Mouse (Mus musculus): ENCODE measurements around the gene Fbxo41.
"Not testable (repeated sequence)": the region's sequence is repeated elsewhere in the genome, so short reads cannot be mapped to it uniquely, and the experiment has no call there.

Gene Fbxo41

DNA sequence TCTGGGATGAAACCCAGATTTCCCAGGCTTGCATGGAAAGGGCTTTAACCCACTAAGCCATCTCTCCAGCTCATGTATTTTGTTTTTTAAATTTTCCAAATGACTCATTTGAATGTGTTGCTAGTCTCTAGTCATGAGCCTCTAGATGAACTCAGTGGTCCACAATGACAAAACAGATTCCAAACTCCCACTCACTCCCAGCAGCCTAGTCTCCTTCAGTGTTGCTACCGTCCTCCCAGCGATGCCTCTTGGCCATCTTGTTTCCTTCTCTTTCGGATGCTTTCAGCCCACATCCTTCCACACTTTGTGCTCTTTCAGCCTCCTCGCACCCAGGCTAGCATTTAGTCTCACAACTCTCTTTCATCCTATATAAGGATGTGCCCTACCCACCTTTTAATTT lies 12.5 kb downstream of the Fbxo41 start:
- no peak for DNase-seq (ENCODE audit: low spot score)

- DNase-seq (ENCODE audit: low spot score), result no peak
Observed at GRCm38 (mm10) chr6:85489717-85490116, 13.1 kb downstream of the Fbxo41 start.

DNA sequence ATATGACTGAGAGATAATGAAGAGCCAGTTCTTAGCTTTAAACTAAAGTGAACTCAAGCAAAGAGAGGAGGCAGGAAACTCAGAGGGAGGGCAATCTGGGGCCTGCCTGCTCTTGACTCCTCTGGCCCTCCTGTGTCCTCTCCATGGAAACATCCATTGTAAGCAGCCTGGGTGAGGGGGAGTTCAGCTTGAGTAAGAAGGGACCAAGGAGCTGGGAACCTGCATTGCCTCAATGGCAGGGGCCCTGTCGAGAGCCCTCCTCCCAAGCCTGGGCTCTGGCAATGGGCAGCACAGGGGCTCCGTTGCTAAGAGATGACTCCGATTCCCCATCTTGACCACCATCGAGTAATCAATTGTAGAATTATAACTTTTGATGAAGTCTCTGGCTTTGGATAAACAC lies 14.3 kb downstream of the Fbxo41 start:
- no peak for DNase-seq (ENCODE audit: low spot score)

DNA sequence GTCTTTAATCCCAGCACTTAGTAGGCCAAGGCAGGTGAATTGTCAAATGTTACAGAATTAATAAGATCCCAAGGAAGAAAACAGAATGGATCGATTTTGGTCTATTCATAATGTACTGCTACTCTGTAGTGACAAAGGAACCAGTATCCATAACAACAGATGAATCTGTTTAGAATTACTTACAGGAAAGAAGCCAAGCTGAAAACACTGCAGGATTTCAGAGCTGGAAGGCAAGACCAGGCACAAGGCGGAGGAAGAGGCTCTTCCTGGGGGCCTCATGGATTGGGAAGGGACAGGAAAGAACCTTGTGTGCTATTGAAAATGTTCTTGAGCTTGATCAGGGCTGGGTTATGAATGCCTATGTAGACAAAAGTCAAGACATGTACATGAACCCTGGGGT lies 17.1 kb downstream of the Fbxo41 start:
- no peak for DNase-seq (ENCODE audit: low spot score)

GRCm38 (mm10) chr6:85483843-85484721 lies 18.7 kb downstream of the Fbxo41 start:
- no peak for DNase-seq (ENCODE audit: low spot score)

GRCm38 (mm10) chr6:85480685-85481084 lies 22.1 kb downstream of the Fbxo41 start:
- DNase-seq (ENCODE audit: low spot score), result no peak

GRCm38 (mm10) chr6:85479979-85480378 lies 22.8 kb downstream of the Fbxo41 start:
- no peak for DNase-seq (ENCODE audit: low spot score)

DNA sequence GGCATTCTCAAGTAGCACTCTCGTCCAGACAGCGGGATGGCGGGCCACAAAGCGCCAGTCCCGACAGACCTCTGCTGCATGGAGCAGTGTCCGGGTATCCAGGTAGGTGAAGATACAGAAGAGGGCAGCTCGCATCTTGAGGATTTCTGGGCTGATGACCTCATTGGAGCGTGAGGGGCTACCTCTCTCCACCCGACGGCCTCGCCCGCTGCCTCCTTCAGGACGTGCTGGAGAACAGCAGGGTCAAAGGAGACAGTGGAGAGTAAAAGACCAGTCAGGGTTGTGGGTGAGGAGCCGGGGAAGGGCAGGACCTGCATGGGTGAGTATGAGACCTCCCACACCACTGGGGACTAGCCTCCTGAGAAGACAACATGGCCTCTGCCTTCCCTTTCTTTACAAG lies 24.4 kb downstream of the Fbxo41 start:
- no peak for DNase-seq (ENCODE audit: low spot score)

GRCm38 (mm10) chr6:85477366-85477917 lies 25.4 kb downstream of the Fbxo41 start:
- DNase-seq (ENCODE audit: low spot score), result no peak

DNA sequence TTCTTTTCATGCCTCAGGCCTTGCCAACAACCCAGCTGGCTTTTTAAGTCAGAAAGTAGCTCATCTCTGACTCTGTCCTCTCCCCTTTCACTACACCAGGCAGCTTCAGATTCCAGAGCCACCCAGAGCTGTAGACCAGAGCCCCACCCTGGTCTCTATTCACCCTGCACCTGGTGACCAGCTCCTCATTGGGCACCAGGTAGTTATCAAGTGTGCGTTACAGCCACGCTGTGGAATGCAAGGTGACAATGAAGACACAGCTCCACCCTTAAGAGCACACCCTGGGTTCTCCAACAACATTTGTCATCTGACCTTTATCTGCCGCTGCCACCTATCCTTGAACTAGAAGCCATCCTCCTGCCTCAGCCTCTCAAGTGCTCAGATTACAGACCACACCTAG lies 27.2 kb downstream of the Fbxo41 start:
- DNase-seq (ENCODE audit: low spot score), result no peak

- DNase-seq (ENCODE audit: low spot score), result no peak
Observed at GRCm38 (mm10) chr6:85472542-85472941, 30.3 kb downstream of the Fbxo41 start.

- no peak for DNase-seq (ENCODE audit: low spot score)
Observed at GRCm38 (mm10) chr6:85471962-85472361, 30.8 kb downstream of the Fbxo41 start.

DNA sequence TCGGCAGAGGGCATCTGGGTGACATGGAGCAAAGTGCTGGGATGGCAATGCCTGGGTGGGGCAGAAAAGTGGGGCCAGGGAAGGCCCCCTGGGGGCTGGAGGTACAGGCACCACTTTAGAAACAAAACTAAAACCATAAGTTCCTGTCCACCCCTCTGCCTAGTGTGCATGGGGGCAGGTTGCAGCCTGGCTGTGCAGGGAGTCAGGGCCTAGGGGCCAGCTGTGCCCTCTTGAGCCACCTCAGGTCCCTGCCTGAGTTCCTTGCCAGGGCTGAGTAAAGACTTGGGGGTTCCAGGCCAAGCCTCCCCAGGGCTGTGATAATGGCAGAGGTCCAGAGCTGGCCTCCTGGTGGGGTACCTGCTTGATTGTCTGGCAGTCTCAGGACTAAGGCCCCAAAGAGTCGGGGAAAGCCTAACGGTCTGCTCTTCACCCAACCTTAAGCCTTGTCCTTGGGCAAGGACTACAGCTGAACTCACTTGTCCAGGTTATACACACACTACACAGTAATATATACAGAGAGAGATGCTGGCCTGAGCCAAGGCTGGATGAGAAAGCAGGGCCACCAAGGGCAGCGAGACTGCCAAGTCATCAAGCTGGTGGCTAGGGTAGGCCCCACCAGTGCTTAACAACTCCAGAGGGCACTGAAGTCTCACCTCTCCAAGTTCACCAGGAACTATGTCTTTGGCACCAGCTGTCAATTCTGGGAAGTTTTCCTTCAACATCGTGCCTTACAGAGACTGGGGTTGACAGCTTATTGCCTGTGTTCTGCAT lies 32.9 kb downstream of the Fbxo41 start:
- DNase-seq (ENCODE audit: low spot score), result no peak

- DNase-seq (ENCODE audit: low spot score), result no peak
Observed at GRCm38 (mm10) chr6:85465381-85465780, 37.4 kb downstream of the Fbxo41 start.

DNA sequence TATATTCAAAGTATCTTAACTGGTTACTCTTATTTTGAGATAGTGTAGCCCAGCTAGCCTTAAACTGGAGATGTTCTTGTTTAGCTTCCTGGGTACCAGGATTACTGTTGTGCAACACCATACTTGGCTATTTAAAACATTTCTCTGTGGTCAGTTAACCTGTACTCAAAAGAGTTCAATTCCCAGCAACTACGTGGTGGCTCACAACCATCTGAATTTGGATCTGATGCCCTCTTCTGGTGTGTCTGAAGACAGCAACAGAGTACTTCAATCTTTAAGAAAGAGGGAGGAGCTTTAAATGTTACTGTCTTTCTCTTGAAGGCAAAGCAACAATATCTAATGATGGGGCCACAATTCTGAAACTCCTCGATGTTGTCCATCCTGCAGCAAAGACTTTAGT lies 43.2 kb downstream of the Fbxo41 start:
- no peak for DNase-seq (ENCODE audit: low spot score)

- no peak for DNase-seq (ENCODE audit: low spot score)
Observed at GRCm38 (mm10) chr6:85452816-85453215, 50.0 kb downstream of the Fbxo41 start.

DNA sequence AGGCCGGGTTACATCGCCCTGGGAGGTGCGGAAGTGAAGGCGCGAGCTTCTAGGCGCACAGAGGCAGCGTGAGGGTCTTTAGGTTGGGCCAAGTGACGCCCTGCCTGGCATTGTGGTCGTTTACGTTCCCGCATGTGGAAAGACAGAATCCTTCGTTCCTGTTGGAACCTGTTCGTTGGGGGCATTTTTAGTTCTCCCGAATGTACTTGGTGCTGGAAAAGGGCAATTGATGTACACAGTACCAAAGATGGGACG lies 50.5 kb downstream of the Fbxo41 start:
- no peak for DNase-seq (ENCODE audit: low spot score)

DNA sequence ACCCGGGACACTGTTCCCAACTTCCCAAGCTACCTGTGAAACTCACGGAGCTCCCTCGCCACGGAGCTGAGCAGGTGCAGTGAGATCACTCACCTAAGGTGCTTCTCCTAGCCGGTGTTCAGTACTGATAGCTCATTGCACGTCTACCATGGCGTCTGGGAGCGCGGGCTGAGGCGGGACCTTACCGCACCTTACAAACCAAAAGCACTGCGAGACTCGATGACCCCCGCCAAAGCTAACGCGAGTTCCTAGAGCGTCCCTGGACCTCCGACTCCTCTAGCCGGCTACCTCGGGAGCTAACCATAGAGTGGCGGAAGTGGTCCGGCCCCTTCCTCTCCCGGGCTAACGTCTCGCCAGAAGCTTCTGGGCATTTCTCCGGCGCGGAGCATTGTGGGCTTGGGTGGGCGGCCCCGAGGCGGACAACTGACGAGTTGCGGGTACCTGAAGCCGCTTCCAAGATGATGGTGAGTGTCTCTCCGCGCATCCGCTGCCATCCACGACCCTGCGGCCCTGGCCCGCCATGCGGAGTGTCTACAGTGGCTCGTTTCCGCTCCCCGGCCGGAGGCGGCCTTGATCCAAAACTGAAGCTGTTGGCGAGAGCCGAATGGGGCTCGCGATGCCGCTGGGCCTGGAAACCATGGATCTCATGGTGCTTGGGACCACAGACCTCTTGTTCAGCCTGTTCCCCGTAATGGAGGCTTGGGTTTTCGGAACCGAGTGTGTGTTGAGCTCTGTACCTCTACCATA lies 51.0 kb downstream of the Fbxo41 start, which contains the start of gene Pradc1:
Pradc1 (minus strand) TSS at position 307 of the 747 bp plus-strand sequence.
- DNase-seq (ENCODE audit: low spot score), result peak; percentile 96

DNA sequence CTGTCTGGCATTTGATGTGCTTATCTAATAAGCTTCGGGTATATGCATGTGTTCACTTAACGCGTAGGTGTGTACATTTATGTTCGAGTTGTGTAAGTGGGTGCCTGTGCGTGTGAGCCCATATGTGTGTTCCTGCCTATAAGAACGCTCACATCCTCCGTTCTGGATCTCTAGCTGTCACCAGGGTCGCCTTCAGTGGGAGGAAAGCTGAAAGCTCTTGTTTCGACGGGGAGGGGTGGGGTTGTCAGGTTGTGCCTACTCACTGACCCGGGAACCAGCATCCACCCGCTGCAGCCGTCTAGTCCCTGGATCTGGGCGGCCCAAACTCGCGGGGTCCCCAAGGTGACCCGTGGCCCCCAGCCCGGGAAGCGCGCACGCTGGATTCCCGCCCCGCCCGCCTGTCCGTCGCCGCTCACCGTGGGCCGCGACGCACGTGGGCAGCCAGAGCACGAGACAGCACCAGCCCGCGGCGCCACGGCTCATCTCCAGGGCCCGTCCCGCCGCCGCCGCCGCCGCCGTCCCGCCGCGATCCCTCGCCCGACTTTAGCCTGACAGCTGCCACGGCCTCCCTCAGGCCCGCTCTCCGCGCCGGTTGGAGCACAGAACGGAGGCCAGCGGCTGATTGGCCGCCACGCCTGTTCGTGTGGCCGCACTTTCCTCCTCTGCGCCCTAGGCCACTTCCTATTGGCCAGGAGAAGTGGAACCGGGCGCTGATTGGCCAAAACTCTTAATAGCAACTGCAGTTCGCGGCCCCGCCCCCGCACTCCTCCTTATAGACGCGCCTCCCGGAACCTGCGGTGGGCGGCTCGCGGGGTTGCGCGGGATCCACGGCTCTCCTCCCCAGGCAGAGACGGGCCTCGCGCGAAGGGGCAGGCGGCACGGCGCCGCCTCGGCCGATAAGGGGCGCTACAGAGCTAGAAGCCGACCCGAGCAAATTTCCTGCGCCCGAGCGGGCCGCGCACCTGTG lies 51.8 kb downstream of the Fbxo41 start, which contains the start of gene Cct7:
Cct7 (plus strand) TSS at position 818 of the 967 bp plus-strand sequence.
- peak; percentile 100 for DNase-seq (ENCODE audit: low spot score)

DNA sequence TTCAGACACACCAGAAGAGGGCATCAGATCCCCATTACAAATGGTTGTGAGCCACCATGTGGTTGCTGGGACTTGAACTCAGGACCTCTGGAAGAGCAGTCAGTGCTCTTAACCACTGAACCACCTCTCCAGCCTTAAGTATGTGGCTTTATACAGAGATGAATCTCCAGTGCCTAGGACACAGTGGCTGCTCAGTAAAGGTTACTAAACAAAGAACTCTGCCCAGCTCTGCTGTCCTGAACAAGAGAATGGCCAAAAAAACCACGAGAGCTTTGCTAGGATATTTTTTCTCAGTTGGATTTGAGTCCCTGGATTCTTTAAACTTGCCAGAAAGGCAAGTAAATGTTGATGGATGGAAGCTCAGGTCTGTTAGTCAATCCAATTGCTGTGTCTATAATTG lies 52.7 kb downstream of the Fbxo41 start:
- DNase-seq (ENCODE audit: low spot score), result not testable (repeated sequence)

GRCm38 (mm10) chr6:85447351-85447750 lies 55.4 kb downstream of the Fbxo41 start:
- DNase-seq (ENCODE audit: low spot score), result no peak

All from left cerebral cortex, adult 11 months (tissue).